Mouse (Mus musculus): Measurements from ENCODE around the gene Adprh.
A peak's percentile ranks its signal among the peaks of the same experiment; 100 is the strongest.
"Not testable (repeated sequence)": the region's sequence is repeated elsewhere in the genome, so short reads cannot be mapped to it uniquely, and the experiment has no call there.

The Adprh gene

GRCm38 (mm10) chr16:38467091-38467916, 14.8 kb upstream of the Adprh start:
- no peak for DNase-seq (ENCODE audit: low spot score in 2 of 2)

- no peak for DNase-seq (ENCODE audit: low spot score in 2 of 2)
These were observed 13.6 kb upstream of the Adprh start for GRCm38 (mm10) chr16:38466089-38466488.

- no peak for DNase-seq (ENCODE audit: low spot score in 2 of 2)
These were observed 10.8 kb upstream of the Adprh start for GRCm38 (mm10) chr16:38463305-38463704.

GRCm38 (mm10) chr16:38462161-38462560, 9.7 kb upstream of the Adprh start:
- no peak for DNase-seq (ENCODE audit: low spot score in 2 of 2)

- DNase-seq (ENCODE audit: low spot score in 2 of 2), result no peak
These were observed 9.2 kb upstream of the Adprh start for GRCm38 (mm10) chr16:38461749-38462148.

- no peak for DNase-seq (ENCODE audit: low spot score in 2 of 2)
These were observed 7.5 kb upstream of the Adprh start for GRCm38 (mm10) chr16:38459990-38460389.

- DNase-seq (ENCODE audit: low spot score in 2 of 2), result peak; percentile 24 to 43
These were observed 6.2 kb upstream of the Adprh start for GRCm38 (mm10) chr16:38458600-38459280.

- DNase-seq (ENCODE audit: low spot score in 2 of 2), result peak; percentile 26 to 51
These were observed 4.5 kb upstream of the Adprh start for GRCm38 (mm10) chr16:38456812-38457567.

- no peak for DNase-seq (ENCODE audit: low spot score in 2 of 2)
These were observed 3.3 kb upstream of the Adprh start, which contains the start of gene Cd80 for GRCm38 (mm10) chr16:38455511-38456418. TSS of gene Cd80 (plus strand) at chr16:38455561.

GRCm38 (mm10) chr16:38454533-38455254, 2.2 kb upstream of the Adprh start:
- DNase-seq (ENCODE audit: low spot score in 2 of 2), result no peak

GRCm38 (mm10) chr16:38453952-38454351, 1.4 kb upstream of the Adprh start:
- no peak for DNase-seq (ENCODE audit: low spot score in 2 of 2)

- no peak for DNase-seq (ENCODE audit: low spot score in 2 of 2)
These were observed 675 bp upstream of the Adprh start for GRCm38 (mm10) chr16:38453203-38453553.

- DNase-seq (ENCODE audit: low spot score in 2 of 2), result no peak
These were observed 890 bp downstream of the Adprh start for GRCm38 (mm10) chr16:38451421-38452205.

- DNase-seq (ENCODE audit: low spot score in 2 of 2), result no peak
These were observed 1.8 kb downstream of the Adprh start for GRCm38 (mm10) chr16:38450707-38451106.

GRCm38 (mm10) chr16:38448458-38448857, 4.0 kb downstream of the Adprh start:
- no peak for DNase-seq (ENCODE audit: low spot score in 2 of 2)

GRCm38 (mm10) chr16:38447366-38447765, 5.1 kb downstream of the Adprh start:
- no peak for DNase-seq (ENCODE audit: low spot score in 2 of 2)

GRCm38 (mm10) chr16:38446141-38446540, 6.4 kb downstream of the Adprh start:
- not testable (repeated sequence) for DNase-seq (ENCODE audit: low spot score in 2 of 2)

GRCm38 (mm10) chr16:38445576-38445975, 6.9 kb downstream of the Adprh start:
- DNase-seq (ENCODE audit: low spot score in 2 of 2), result no peak

GRCm38 (mm10) chr16:38445046-38445445, 7.5 kb downstream of the Adprh start:
- DNase-seq (ENCODE audit: low spot score in 2 of 2), result no peak
